Mouse (Mus musculus): Measurements from ENCODE around the gene Sept9.

GRCm38 (mm10) chr11:117366861-117367357, 167.4 kb downstream of the Sept9 start:
- TF ChIP-seq CTCF (IDR thresholded peaks at IDR 0.05; ENCODE audit: low read depth) (no peak), EP300 (IDR thresholded peaks at IDR 0.05; ENCODE audit: low read depth) (no peak)
